Mouse (Mus musculus) lung, embryonic 14.5 days (tissue): ENCODE data around the gene Tmem161b. TPM values are rescaled to one million over a fixed set of nuclear protein-coding genes. Genes with fewer than 3 reads are reported as not detected.
"Not testable (repeated sequence)": the region's sequence is repeated elsewhere in the genome, so short reads cannot be mapped to it uniquely, and the experiment has no call there.

ENCODE experiments used
- ATAC-seq: fragments of 200-750 bp; cut with Nextera tagmentation; 2 replicates; pipeline ENCODE4 v1.8.0; 2017; ENCODE audit warnings: mild to moderate bottlenecking, moderate TSS enrichment, moderate library complexity; ENCODE audit not compliant: insufficient read depth
- DNase-seq: peaks from one replicate; pipeline ENCODE4 v3.0.0-alpha.2; 2015
- H3K27ac ChIP-seq: fragments of 300-500 bp; sonication (generic); 2 replicates; pipeline ENCODE4 v1.5.1; 2014; ENCODE audit warnings: low read depth, mild to moderate bottlenecking, moderate library complexity
- H3K27me3 ChIP-seq: fragments of 300-500 bp; sonication (generic); 2 replicates; pipeline ENCODE4 v1.6.1; 2014; ENCODE audit warnings: low read length, control low read depth; ENCODE audit not compliant: insufficient read depth
- H3K36me3 ChIP-seq: fragments of 300-500 bp; sonication (generic); 2 replicates; pipeline ENCODE4 v1.6.1; 2014; ENCODE audit warnings: control low read depth; ENCODE audit not compliant: insufficient read depth
- H3K4me1 ChIP-seq: fragments of 300-500 bp; sonication (generic); 2 replicates; pipeline ENCODE4 v1.6.1; 2014; ENCODE audit warnings: antibody characterized with exemption, control low read depth; ENCODE audit not compliant: insufficient read depth
- H3K4me2 ChIP-seq: fragments of 300-500 bp; sonication (generic); 2 replicates; pipeline ENCODE4 v1.6.1; 2014; ENCODE audit warnings: mild to moderate bottlenecking
- H3K4me3 ChIP-seq: fragments of 300-500 bp; sonication (generic); 2 replicates; pipeline ENCODE4 v1.5.1; 2014; ENCODE audit warnings: low read depth, low read length
- H3K9ac ChIP-seq: fragments of 300-500 bp; sonication (generic); 2 replicates; pipeline ENCODE4 v1.6.1; 2014
- H3K9me3 ChIP-seq: fragments of 300-500 bp; sonication (generic); 2 replicates; pipeline ENCODE4 v1.6.1; 2016; ENCODE audit warnings: low read depth, low read length, control low read depth
- CTCF ChIP-seq: IDR thresholded peaks from 2 replicates; pipeline ENCODE4 v1.5.1; 2016; ENCODE audit warnings: antibody characterized with exemption, low read depth
- WGBS: fragments of 180-500 bp; shearing (Covaris S2); extraction: QIAGEN DNeasy Blood & Tissue Kit; methylation state at CpG from one replicate; pipeline ENCODE4 v1.1.7; 2014; 5-methylcytosine and 5-hydroxymethylcytosine counted together
- polyA plus RNA-seq: library from polyadenylated mRNA; unstranded; fragments of >200 nt; fragmentation: Nextera tagmentation; extraction: Ambion mirVana; gene quantifications from 2 replicates; pipeline ENCODE4 v1.2.1, GENCODE M21; 2014

The Tmem161b gene
- polyA plus RNA-seq, 1 experiment from 2014 or later: 15.5 TPM

DNA sequence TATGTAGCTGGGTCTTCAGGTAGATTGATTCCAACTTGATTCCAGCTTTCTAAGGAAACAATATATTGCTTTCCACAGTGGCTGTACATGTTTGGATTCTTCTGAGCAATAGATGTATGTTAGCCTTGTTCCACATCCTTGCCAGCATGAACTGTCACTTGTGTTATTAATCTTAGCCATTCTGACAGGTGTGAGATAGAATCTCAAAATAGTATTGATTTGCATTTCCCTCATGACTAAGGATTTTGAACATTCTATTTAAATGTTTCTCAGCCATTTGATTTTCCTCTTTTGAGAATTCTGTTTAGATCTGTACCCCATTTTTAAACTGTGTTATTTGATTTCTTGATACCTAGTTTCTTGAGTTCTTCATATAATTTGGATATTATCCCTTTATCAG, 16.1 kb downstream of the Tmem161b start:
- ATAC-seq: no peak
- no peak for TF ChIP-seq CTCF
- no peak for DNase-seq

DNA sequence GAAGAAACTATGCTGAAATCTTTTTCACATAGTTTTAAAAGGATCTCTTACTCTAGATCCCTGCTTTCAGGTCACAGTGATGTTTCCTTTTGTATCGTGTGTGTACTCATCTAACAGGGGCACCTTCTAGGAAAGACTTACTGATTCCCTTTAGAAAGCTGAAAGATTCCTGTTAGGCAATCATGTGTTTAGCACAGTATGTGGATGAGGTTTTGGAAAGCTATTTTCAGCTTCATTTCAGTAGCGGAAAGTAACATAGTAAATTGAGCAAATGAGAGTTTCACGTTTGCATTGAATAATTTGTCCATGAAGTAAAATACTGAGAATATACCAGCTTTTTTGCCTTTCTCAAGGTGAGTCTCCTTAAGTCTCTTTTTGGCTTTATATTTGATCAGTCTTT, 26.0 kb downstream of the Tmem161b start:
- no peaks in the 10 kb centered on the region for H3K27me3 ChIP-seq
- WGBS: 85% methylated on average over 3 of the region's 3 CpGs
- H3K36me3 ChIP-seq: no peaks in the 10 kb centered on the region
- no peak overlapping the region for H3K4me2 ChIP-seq
- DNase-seq (no peak), ATAC-seq (no peak)
- no peak overlapping the region for H3K9ac ChIP-seq
- no peaks in the 10 kb centered on the region for H3K4me1 ChIP-seq
- H3K9me3 ChIP-seq: no peaks in the 10 kb centered on the region
- no peak overlapping the region for H3K4me3 ChIP-seq
- TF ChIP-seq CTCF: no peak
- H3K27ac ChIP-seq: no peak overlapping the region

More for the DNA sequence above, 16.1 kb downstream of the Tmem161b start:
- H3K9me3 ChIP-seq: peaks cover 21% of the 10 kb centered on the region
- no peak overlapping the region for H3K4me3 ChIP-seq
- H3K4me2 ChIP-seq: no peak overlapping the region
- no peaks in the 10 kb centered on the region for H3K27me3 ChIP-seq
- no peak overlapping the region for H3K9ac ChIP-seq
- no peaks in the 10 kb centered on the region for H3K36me3 ChIP-seq
- H3K4me1 ChIP-seq: no peaks in the 10 kb centered on the region
- no peak overlapping the region for H3K27ac ChIP-seq

GRCm38 (mm10) chr13:84251295-84251694, 29.2 kb downstream of the Tmem161b start:
- DNase-seq: no peak
- no peak overlapping the region for H3K27ac ChIP-seq
- no peak overlapping the region for H3K4me3 ChIP-seq
- H3K4me1 ChIP-seq: no peaks in the 10 kb centered on the region
- no peaks in the 10 kb centered on the region for H3K9me3 ChIP-seq
- H3K4me2 ChIP-seq: no peak overlapping the region
- no peaks in the 10 kb centered on the region for H3K36me3 ChIP-seq
- H3K9ac ChIP-seq: no peak overlapping the region
- ATAC-seq: no peak
- TF ChIP-seq CTCF: no peak
- no peaks in the 10 kb centered on the region for H3K27me3 ChIP-seq
- 85% methylated on average over 5 of the region's 5 CpGs for WGBS

- WGBS: 97% methylated on average over 1 of the region's 1 CpGs
- no peak for ATAC-seq
These were observed 33.0 kb downstream of the Tmem161b start for GRCm38 (mm10) chr13:84255047-84255446.

DNA sequence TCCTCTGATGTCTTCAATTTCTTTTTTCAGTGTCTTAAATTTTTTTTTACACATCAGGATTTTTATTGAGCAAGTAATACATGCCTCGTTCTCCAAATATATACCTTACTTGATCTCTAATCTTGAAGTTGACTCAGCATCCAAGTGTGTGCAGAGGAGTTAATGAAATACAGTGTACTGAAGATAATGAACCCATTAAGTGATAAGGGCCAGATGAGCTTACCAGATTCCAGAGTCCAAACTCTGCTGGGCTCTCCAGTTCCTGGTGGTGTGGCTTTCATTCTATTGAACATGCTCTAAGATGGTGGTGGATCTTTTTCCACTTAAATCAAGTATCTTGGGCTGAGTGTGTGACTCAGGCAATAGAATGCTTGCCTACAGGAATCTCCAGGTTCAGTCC, 42.3 kb downstream of the Tmem161b start:
- not testable (repeated sequence) for H3K4me1 ChIP-seq

More at GRCm38 (mm10) chr13:84255047-84255446, 33.0 kb downstream of the Tmem161b start:
- Histone ChIP-seq H3K9me3 (no peaks in the 10 kb centered on the region), H3K4me1 (no peaks in the 10 kb centered on the region), H3K27me3 (no peaks in the 10 kb centered on the region), H3K36me3 (0 out of 2 replicates have a peak, but pooled peaks cover 6% of the 10 kb centered on the region), H3K4me2 (no peak overlapping the region), H3K4me3 (no peak overlapping the region), H3K9ac (no peak overlapping the region), H3K27ac (no peak overlapping the region)
- no peak for DNase-seq
- TF ChIP-seq CTCF: no peak

DNA sequence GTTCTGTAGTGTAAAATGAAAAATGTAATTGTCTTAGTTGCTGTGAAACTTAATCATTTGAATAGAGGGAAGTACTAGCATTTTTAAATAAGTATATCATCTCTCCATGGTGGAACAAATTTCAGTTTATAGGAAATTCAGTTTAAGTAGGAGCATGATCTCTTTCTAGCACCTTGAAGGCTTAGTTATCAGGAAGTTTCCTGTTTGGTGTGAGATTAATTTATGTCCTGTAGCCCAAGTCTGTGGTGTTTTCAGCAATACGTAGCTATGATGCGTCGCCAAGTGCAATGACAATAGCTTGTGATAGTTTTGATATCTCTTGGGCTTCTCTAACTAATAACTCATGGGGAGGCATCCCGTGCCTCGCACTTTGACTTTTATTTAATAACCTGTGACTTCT, 54.1 kb downstream of the Tmem161b start:
- no peaks in the 10 kb centered on the region for H3K4me1 ChIP-seq
- no peak overlapping the region for H3K4me3 ChIP-seq
- no peak overlapping the region for H3K27ac ChIP-seq
- no peak for ATAC-seq
- H3K4me2 ChIP-seq: no peak overlapping the region
- no peak for TF ChIP-seq CTCF
- H3K27me3 ChIP-seq: no peaks in the 10 kb centered on the region
- DNase-seq: no peak
- no peak overlapping the region for H3K9ac ChIP-seq
- H3K36me3 ChIP-seq: no peaks in the 10 kb centered on the region
- no peaks in the 10 kb centered on the region for H3K9me3 ChIP-seq
- 93% methylated on average over 5 of the region's 5 CpGs for WGBS

More for the DNA sequence above, 42.3 kb downstream of the Tmem161b start:
- 97% methylated on average over 1 of the region's 1 CpGs for WGBS
- H3K9ac ChIP-seq, H3K27me3 ChIP-seq, H3K4me2 ChIP-seq, DNase-seq, H3K27ac ChIP-seq, H3K4me3 ChIP-seq, H3K9me3 ChIP-seq, ATAC-seq: not testable (repeated sequence)
- H3K36me3 ChIP-seq: 0 out of 2 replicates have a peak, but pooled peaks cover 11% of the 10 kb centered on the region

DNA sequence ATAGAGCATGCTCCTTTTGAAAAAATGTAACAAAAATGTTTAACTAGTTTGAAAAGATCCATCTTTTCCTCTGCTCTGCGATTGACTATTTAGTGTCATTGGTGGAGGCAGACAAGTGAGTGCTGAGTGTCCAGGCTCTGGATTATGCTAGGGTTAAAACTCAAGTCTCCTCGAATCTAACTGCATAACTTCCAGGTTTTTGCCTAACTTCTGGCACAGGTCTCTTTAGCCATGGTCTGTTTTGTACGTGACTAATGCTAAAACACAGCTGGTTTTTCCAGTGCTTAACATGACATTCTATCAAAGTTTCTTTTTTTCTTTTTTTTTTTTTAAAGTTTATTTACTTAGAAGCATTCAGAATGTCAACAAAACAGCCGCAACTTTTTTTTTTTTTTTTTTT, 58.3 kb downstream of the Tmem161b start:
- Histone ChIP-seq H3K27ac (no peak overlapping the region), H3K9me3 (no peaks in the 10 kb centered on the region), H3K36me3 (0 out of 2 replicates have a peak, but pooled peaks cover 4% of the 10 kb centered on the region), H3K27me3 (no peaks in the 10 kb centered on the region), H3K4me1 (no peaks in the 10 kb centered on the region), H3K4me2 (no peak overlapping the region), H3K9ac (no peak overlapping the region), H3K4me3 (no peak overlapping the region)
- WGBS: 63% methylated on average over 4 of the region's 4 CpGs
- ATAC-seq (no peak; the same call in 1 of the 2 replicates), DNase-seq (peak; percentile 45)
- no peak for TF ChIP-seq CTCF

- H3K9me3 ChIP-seq: no peaks in the 10 kb centered on the region
- H3K4me3 ChIP-seq: no peak overlapping the region
- H3K4me2 ChIP-seq: no peak overlapping the region
- H3K27me3 ChIP-seq: no peaks in the 10 kb centered on the region
- no peaks in the 10 kb centered on the region for H3K4me1 ChIP-seq
- TF ChIP-seq CTCF: no peak
- no peak overlapping the region for H3K9ac ChIP-seq
- DNase-seq (no peak), ATAC-seq (no peak)
- peaks cover 9% of the 10 kb centered on the region; the same call in 1 of the 2 replicates for H3K36me3 ChIP-seq
- no peak overlapping the region for H3K27ac ChIP-seq
These were observed 60.9 kb downstream of the Tmem161b start for GRCm38 (mm10) chr13:84282966-84283365.
